Mouse (Mus musculus) heart, adult 2 months (tissue): ENCODE data around the gene Tctex1d2.

ENCODE experiments used
- CTCF ChIP-seq: fragments of 200-600 bp; IDR thresholded peaks from 2 replicates; pipeline ENCODE4 v1.8.1; 2022; ENCODE audit warnings: antibody characterized with exemption, mild to moderate bottlenecking, moderate library complexity
- EP300 ChIP-seq: fragments of 200-500 bp; IDR thresholded peaks from 2 replicates; pipeline ENCODE4 v1.6.1; 2011; ENCODE audit warnings: low read depth, low read length, control low read depth; ENCODE audit not compliant: insufficient read depth
- POLR2A ChIP-seq: fragments of 200-500 bp; IDR thresholded peaks from 2 replicates; pipeline ENCODE4 v1.6.1; 2011; ENCODE audit warnings: mild to moderate bottlenecking, low read depth, low read length, control low read depth; ENCODE audit not compliant: insufficient read depth

GRCm38 (mm10) chr16:32371351-32371750 is 48.2 kb upstream of the Tctex1d2 start:
- TF ChIP-seq EP300 (no peak), CTCF (peak; percentile 77), POLR2A (no peak)
